Mouse (Mus musculus) testis, adult 2 months (tissue): Measurements from ENCODE around the gene Wdr41.

Experiments
- CTCF ChIP-seq: fragments of 200-500 bp; IDR thresholded peaks from 2 replicates; pipeline ENCODE4 v1.5.1; 2012; ENCODE audit warnings: low read depth, mild to moderate bottlenecking, inconsistent platforms, low read length, moderate library complexity; ENCODE audit not compliant: control insufficient read depth, insufficient read depth, insufficient replicate concordance
- POLR2A ChIP-seq: fragments of 200-500 bp; IDR thresholded peaks from 2 replicates; pipeline ENCODE4 v1.6.1; 2012; ENCODE audit warnings: low read depth, mild to moderate bottlenecking, inconsistent platforms, low read length, moderate library complexity; ENCODE audit not compliant: control insufficient read depth

DNA sequence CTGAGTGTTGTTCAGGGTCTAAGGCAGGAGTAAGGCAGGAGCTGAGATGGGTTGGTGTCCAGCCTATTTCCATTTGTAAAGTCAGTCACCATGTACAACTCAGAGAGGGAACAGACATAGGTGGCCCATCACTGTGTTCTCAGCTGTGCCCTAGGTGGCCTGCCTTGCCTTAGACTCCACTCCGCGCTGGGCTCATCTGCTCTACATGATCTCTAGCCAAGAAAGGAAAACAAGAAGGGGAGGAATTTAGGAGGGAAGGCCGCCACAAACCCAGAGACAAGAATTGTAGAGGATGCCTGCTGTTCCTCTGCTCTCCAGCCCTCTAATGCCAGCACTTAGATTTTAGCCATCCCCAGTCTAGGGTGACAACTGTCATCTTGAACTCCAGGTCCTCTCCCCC, 76.3 kb downstream of the Wdr41 start:
- TF ChIP-seq CTCF: no peak
- TF ChIP-seq POLR2A: no peak
